Mouse (Mus musculus) skeletal muscle tissue, adult 2 months (tissue): ENCODE data around the gene Scd1.

Source experiments
- DNase-seq: peaks from one replicate; pipeline ENCODE4 v3.0.0-alpha.2; 2012; ENCODE audit warnings: low read depth, low spot score

Gene Scd1

DNA sequence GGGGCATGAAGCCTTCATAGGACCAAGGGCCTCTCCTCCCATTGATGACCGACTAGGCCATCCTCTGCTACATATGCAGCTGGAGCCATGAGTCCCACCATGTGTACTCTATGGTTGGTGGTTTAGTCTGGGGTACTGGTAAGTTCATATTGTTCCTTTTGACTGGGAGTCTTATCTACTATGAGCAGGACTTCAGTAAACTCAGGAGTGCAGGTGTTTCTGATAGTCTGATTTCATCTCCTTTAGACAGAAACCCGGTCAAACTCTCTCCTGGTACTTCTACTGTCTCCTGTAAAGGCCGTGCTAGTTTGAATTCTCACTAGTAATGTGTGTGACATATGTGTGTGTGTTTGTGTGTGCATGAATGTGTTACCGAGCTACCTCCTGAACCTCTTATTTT, 41.9 kb downstream of the Scd1 start:
- DNase-seq, result no peak

DNA sequence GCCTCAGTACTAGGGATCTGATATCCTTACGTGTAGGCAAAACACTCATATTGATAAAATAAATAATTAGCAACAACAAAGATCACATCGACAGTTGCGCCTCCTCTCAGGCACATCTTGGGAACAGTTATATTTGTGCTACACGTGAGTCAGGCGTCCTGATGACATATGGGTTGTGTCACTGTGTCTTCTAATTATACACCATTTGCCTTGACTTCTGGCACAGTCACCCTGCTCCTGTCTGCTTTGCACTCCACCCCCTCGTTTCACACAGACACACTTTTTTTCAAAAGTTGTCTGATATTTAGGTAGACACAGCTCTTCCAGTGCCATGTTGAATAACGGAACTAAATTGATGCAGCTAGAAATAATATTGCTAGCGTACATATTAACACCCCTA, 43.6 kb downstream of the Scd1 start:
- DNase-seq, result no peak

DNA sequence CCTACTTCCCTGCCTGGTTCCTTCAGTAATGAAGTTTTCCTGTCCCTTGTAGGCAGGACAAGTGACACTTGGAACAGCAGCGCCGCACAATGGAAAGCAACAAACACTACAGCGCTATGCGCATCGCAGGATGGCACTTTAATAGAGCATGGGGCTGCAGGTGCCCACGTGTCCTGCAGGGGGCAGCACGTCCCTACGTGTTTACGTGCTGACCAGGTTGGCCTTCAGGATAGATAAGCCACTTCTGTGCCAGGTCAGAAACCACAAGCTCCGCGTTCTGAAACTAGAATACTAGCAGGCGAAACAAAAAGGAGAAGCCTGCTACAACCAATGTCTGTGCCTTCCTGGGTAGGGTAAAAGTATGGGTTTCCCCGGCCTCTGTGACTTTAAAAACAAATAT, 44.1 kb downstream of the Scd1 start:
- peak; percentile 55 for DNase-seq

GRCm38 (mm10) chr19:44358700-44359099, 49.0 kb downstream of the Scd1 start:
- DNase-seq, result no peak

DNA sequence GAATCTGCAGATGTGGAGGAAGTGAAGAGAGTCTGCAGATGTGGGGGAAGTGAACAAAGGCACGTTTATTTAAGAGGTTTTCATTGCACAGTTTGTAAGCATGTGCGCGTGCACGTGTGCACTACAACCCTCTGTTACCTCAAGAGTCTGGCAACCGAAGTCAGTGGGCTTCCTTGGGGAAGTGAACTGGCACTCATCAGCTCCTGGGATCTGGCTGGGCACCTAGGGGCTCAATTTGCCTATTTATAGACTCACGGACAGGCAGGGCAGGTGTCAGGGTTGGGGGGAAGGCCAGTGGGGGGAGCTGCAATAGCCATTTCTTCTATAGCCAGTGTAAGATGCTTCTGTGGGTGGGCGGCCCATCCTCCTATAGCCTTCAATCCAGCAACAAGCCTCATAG, 55.9 kb downstream of the Scd1 start:
- DNase-seq, result no peak

DNA sequence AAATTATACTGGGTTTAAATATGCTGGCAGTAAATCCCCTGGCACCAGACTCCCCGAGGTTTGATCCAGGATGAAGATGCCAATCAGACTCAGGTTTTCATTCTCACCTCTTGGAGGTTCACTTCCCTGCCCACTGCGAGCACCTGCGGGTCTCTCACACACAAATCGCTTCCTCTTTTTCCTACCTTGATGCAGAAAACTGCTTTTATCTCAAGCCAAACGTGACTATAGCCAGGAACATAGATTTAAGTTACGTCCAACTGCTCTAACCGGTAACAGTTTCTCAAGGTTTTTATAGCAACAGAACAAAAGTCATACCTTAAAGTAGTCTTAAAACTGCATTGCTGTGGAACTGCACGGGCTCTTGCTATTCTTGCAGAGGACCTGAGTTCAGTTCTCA, 58.0 kb downstream of the Scd1 start:
- DNase-seq, result no peak
